Mouse (Mus musculus): ENCODE data around the gene Hnrnpdl. TPM values are rescaled to one million over a fixed set of nuclear protein-coding genes. Genes with fewer than 3 reads are reported as not detected.

Gene Hnrnpdl
- polyA plus RNA-seq, 1 experiment from 2014 or later: 257 TPM

GRCm38 (mm10) chr5:100046096-100046495 lies 6.6 kb upstream of the Hnrnpdl start:
- Histone ChIP-seq H3K36me3 (peaks cover 13% of the 10 kb centered on the region; the same call in 1 of the 2 replicates), H3K9me3 (peaks cover 6% of the 10 kb centered on the region; the same call in 1 of the 2 replicates), H3K27me3 (no peaks in the 10 kb centered on the region), H3K4me2 (no peak overlapping the region), H3K4me1 (replicated peaks) (peaks cover 29% of the 10 kb centered on the region), H3K27ac (no peak overlapping the region), H3K9ac (replicated peaks) (no peak overlapping the region), H3K4me3 (replicated peaks) (no peak overlapping the region)
- WGBS: 81% methylated on average over 3 of the region's 3 CpGs
- ATAC-seq (ENCODE audit: insufficient number of reproducible peaks, insufficient read depth, low FRiP score, low TSS enrichment, low read depth): no peak

DNA sequence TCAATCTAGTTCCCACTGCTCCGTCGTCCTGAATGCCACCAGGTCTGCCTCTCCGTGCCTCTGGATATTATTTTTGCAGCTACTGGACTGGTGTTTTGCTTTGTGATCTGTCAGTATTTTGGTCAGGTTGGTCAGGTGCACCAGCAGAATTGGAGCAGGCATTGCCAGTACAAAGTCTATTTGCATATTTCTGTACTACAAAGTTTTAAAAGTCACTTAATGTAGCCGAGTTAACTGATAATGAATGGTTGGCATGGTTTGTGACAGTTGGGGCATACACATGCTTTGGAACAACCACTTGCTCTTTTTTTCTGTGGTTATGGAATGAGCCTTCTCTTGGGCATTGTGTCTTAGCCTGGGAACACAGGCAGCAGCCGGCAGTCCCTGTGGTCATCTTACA lies 5.2 kb upstream of the Hnrnpdl start:
- Histone ChIP-seq H3K36me3 (0 out of 2 replicates have a peak, but pooled peaks cover 3% of the 10 kb centered on the region), H3K9ac (replicated peaks) (no peak overlapping the region), H3K27ac (no peak overlapping the region), H3K4me2 (no peak overlapping the region), H3K4me1 (replicated peaks) (peaks cover 35% of the 10 kb centered on the region), H3K9me3 (no peaks in the 10 kb centered on the region), H3K27me3 (no peaks in the 10 kb centered on the region), H3K4me3 (replicated peaks) (no peak overlapping the region)
- ATAC-seq (ENCODE audit: insufficient number of reproducible peaks, insufficient read depth, low FRiP score, low TSS enrichment, low read depth): no peak
- WGBS: 83% methylated on average over 5 of the region's 5 CpGs

DNA sequence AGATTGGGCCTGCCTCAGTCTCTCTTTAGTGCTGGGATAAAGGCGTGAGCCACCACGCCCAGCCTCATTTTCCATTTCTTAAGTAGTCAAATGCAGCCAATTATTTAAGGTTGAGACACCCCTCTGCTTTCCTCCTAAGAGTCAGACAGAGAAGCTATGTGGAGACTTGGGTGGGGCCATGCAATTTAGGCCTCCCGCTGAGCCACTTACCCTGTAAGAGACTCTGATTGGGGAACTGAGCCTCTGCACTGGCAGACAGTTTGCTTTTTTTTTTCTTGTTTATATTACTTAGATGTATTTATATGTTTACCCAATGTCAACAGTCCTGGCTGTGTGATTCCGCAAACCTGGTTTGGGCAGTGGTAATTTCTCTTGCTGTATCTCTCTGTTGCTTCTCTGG lies 4.6 kb upstream of the Hnrnpdl start:
- no peaks in the 10 kb centered on the region for H3K9me3 ChIP-seq
- no peak overlapping the region for H3K9ac ChIP-seq (replicated peaks)
- H3K27ac ChIP-seq: no peak overlapping the region
- ATAC-seq (ENCODE audit: insufficient number of reproducible peaks, insufficient read depth, low FRiP score, low TSS enrichment, low read depth): no peak
- H3K4me2 ChIP-seq: no peak overlapping the region
- peaks cover 30% of the 10 kb centered on the region for H3K4me1 ChIP-seq (replicated peaks)
- 82% methylated on average over 4 of the region's 4 CpGs for WGBS
- no peak overlapping the region for H3K4me3 ChIP-seq (replicated peaks)
- 0 out of 2 replicates have a peak, but pooled peaks cover 3% of the 10 kb centered on the region for H3K36me3 ChIP-seq
- H3K27me3 ChIP-seq: no peaks in the 10 kb centered on the region

DNA sequence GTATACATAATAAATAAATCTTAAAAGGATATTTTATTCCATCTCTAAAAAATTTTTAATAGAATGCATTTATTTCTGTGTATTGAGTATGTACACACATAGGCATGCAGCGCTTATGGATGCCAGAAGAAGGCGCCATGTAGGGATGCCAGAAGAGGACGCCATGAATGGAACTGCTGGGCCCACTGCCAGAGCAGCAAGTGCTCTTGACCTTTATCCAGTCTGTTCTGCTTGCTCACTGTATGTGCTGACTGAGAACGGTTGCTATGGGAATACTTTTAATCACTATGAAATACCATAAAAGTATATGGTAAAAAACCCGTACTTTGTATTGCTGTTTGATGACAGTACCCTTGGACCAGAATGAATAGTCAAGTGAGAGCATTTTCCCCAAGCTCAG lies 3.9 kb upstream of the Hnrnpdl start:
- Histone ChIP-seq H3K4me3 (replicated peaks) (no peak overlapping the region), H3K9me3 (no peaks in the 10 kb centered on the region), H3K9ac (replicated peaks) (no peak overlapping the region), H3K36me3 (0 out of 2 replicates have a peak, but pooled peaks cover 3% of the 10 kb centered on the region), H3K27me3 (no peaks in the 10 kb centered on the region), H3K4me2 (no peak overlapping the region), H3K27ac (no peak overlapping the region), H3K4me1 (replicated peaks) (peaks cover 24% of the 10 kb centered on the region)
- WGBS: 88% methylated on average over 5 of the region's 5 CpGs
- ATAC-seq (ENCODE audit: insufficient number of reproducible peaks, insufficient read depth, low FRiP score, low TSS enrichment, low read depth): no peak

DNA sequence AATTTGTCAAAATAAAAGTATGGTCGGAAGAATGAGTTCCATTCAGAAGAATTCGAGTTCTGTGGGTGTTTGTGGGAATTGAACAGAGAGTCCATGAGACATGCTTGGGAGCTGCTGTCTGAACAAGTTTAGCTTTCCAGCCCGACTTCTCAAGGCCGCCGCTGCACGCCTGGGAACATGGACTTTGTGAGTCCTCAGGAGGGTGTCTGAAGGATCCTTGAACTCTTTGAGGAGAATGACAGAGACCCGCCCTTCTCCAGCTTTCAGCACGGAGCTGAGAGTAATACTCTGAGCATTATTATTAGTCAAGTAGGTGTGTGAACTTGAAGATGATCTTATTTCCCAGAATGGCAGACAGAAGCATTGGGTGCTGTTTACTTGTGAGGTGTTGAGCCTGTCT lies 3.0 kb upstream of the Hnrnpdl start:
- no peaks in the 10 kb centered on the region for H3K9me3 ChIP-seq
- peaks cover 6% of the 10 kb centered on the region; the same call in 1 of the 2 replicates for H3K36me3 ChIP-seq
- H3K9ac ChIP-seq (replicated peaks): no peak overlapping the region
- ATAC-seq (ENCODE audit: insufficient number of reproducible peaks, insufficient read depth, low FRiP score, low TSS enrichment, low read depth): no peak
- H3K4me1 ChIP-seq (replicated peaks): peaks cover 18% of the 10 kb centered on the region; the same call in 1 of the 2 replicates
- no peak overlapping the region for H3K4me3 ChIP-seq (replicated peaks)
- H3K27me3 ChIP-seq: no peaks in the 10 kb centered on the region
- no peak overlapping the region for H3K4me2 ChIP-seq
- 92% methylated on average over 8 of the region's 8 CpGs for WGBS
- no peak overlapping the region for H3K27ac ChIP-seq

GRCm38 (mm10) chr5:100041272-100041671 lies 1.8 kb upstream of the Hnrnpdl start:
- ATAC-seq (ENCODE audit: insufficient number of reproducible peaks, insufficient read depth, low FRiP score, low TSS enrichment, low read depth): no peak
- peaks cover 23% of the 10 kb centered on the region for H3K4me1 ChIP-seq (replicated peaks)
- peak overlapping the region; percentile 77 for H3K4me2 ChIP-seq
- peaks cover 18% of the 10 kb centered on the region for H3K36me3 ChIP-seq
- H3K27me3 ChIP-seq: no peaks in the 10 kb centered on the region
- H3K9me3 ChIP-seq: no peaks in the 10 kb centered on the region
- H3K27ac ChIP-seq: no peak overlapping the region
- peak overlapping the region; percentile 93; the same call in 1 of the 2 replicates for H3K4me3 ChIP-seq (replicated peaks)
- WGBS: 92% methylated on average over 4 of the region's 4 CpGs
- H3K9ac ChIP-seq (replicated peaks): no peak overlapping the region

DNA sequence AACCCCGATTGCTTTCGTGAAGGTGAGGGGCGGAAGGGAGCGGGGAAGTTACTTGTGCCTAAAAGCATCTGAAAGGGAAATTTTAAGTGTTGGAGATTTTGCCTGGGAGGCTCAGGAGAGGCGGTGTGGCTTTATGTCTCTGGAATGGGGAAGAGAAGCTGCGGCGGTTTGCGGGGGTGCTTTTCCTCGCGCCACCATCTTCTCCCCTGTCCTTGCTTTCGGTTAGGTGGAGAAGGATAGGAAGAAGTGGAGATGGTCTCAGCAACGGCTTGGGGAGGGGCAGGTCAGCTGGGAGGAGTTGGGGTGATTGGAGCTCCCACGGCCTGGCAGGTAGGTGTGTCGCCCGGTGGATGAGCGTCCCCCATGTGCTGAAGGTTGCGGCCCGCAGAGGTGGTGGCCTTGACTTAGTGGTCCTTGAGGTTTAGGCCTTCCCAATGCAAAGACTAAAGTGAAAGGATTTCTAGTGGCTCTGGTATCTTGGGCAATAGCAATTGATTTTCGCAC lies 869 bp upstream of the Hnrnpdl start:
- ATAC-seq (ENCODE audit: insufficient number of reproducible peaks, insufficient read depth, low FRiP score, low TSS enrichment, low read depth): no peak
- peak overlapping the region; percentile 99 for H3K9ac ChIP-seq (replicated peaks)
- peaks cover 27% of the 10 kb centered on the region for H3K4me1 ChIP-seq (replicated peaks)
- H3K4me2 ChIP-seq: peak overlapping the region; percentile 77
- no peaks in the 10 kb centered on the region for H3K9me3 ChIP-seq
- H3K4me3 ChIP-seq (replicated peaks): peak overlapping the region; percentile 93
- peaks cover 27% of the 10 kb centered on the region for H3K36me3 ChIP-seq
- WGBS: under 1% methylated on average over 19 of the region's 19 CpGs
- H3K27ac ChIP-seq: peak overlapping the region; percentile 99
- H3K27me3 ChIP-seq: no peaks in the 10 kb centered on the region

DNA sequence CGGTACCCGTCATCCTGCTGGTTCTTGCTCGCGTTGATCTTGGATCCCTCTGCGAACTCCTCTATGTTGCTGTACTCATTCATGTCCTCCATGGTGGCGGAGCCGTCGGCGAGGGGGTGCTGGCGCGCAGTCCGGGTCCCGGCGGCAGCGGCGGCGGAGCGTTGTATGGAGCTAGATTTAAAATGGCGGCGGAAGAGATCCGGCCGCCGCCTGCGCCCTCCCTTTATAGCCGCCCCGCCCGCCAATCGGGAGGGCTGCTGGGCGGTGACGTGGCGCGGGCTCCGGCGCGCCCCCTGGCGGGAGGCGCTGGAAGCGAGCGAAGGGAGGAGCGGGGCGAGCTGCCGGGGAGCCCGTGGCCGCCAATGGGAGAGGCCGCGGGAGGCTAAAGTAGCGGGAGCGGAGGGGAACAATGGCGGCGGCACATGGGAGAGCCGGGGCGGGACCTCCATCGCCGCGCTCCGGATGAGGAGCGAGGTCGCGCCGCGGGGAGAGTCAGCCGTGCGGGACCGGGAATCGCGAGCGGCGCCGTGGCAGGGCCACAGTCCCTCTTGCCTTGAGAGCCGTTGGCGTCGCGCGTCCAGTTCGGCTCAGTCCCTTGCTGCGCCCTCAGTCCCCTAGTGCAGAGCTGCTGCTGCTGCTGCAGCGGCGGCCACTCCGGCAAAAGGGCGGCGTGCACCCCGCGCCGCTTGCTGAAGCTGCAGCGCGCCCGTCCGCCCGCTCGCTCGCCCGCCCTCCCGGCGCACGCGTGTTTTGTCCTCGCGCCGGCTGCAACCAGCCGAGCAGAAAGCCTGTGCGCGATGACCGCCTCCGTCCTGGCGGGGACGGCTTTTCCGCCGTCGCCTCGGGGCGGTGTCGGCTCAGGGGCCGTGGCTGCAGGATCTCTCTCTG lies 506 bp downstream of the Hnrnpdl start:
- peaks cover 41% of the 10 kb centered on the region for H3K36me3 ChIP-seq
- peak overlapping the region; percentile 99 for H3K9ac ChIP-seq (replicated peaks)
- H3K27ac ChIP-seq: peak overlapping the region; percentile 99
- H3K27me3 ChIP-seq: no peaks in the 10 kb centered on the region
- peaks cover 30% of the 10 kb centered on the region for H3K4me1 ChIP-seq (replicated peaks)
- H3K4me3 ChIP-seq (replicated peaks): peak overlapping the region; percentile 93
- no peaks in the 10 kb centered on the region for H3K9me3 ChIP-seq
- peak overlapping the region; percentile 97 for H3K4me2 ChIP-seq
- under 1% methylated on average over 113 of the region's 113 CpGs for WGBS
- ATAC-seq (ENCODE audit: insufficient number of reproducible peaks, insufficient read depth, low FRiP score, low TSS enrichment, low read depth): peak; percentile 73

DNA sequence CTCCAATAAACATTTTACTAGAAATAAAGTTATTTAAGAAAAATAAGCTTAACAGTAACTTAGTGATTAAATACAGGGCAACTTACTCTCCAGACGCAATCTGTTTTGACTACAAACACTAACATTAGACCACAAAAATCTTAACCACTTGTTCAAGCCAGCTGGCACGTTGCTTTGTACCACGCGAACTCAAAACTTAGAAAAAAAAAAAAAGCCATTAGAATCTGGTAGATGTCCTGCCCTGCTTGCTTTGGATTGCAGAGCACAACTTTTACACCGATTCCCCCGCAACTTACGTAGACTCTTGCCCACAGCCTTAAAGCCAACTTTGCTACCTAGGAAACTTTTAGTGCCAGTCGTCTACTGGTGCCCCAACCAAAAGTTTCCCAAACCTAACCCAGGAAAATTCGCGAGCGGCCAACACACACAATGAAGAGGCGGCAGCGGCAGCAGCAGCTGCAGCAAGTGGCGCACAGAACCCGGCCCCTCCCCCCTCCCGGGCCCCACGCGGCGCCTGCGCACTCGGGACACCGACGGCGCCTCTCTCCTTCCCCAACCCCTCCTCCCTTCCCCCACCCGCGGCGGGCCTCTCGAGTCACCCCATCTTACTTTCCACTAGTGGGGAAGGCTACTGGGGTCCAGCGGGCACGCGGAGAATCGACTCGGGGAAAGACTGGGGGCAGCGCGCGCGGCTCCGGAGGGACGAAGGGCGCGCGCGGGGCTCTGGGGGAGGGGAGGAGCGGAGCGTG lies 1.3 kb downstream of the Hnrnpdl start:
- peak overlapping the region; percentile 99 for H3K27ac ChIP-seq
- H3K4me2 ChIP-seq: peak overlapping the region; percentile 97
- H3K9ac ChIP-seq (replicated peaks): peak overlapping the region; percentile 99
- H3K9me3 ChIP-seq: no peaks in the 10 kb centered on the region
- 1% methylated on average over 45 of the region's 45 CpGs for WGBS
- peak overlapping the region; percentile 93 for H3K4me3 ChIP-seq (replicated peaks)
- peaks cover 49% of the 10 kb centered on the region for H3K36me3 ChIP-seq
- peaks cover 30% of the 10 kb centered on the region for H3K4me1 ChIP-seq (replicated peaks)
- 0 out of 2 replicates have a peak, but pooled peaks have one; percentile 0 for ATAC-seq (ENCODE audit: insufficient number of reproducible peaks, insufficient read depth, low FRiP score, low TSS enrichment, low read depth)
- H3K27me3 ChIP-seq: no peaks in the 10 kb centered on the region

GRCm38 (mm10) chr5:100036681-100037080 lies 2.8 kb downstream of the Hnrnpdl start:
- peak overlapping the region; percentile 97 for H3K4me2 ChIP-seq
- peak overlapping the region; percentile 93 for H3K4me3 ChIP-seq (replicated peaks)
- no peak overlapping the region for H3K27ac ChIP-seq
- peaks cover 30% of the 10 kb centered on the region for H3K4me1 ChIP-seq (replicated peaks)
- H3K9me3 ChIP-seq: no peaks in the 10 kb centered on the region
- H3K36me3 ChIP-seq: peaks cover 59% of the 10 kb centered on the region
- ATAC-seq (ENCODE audit: insufficient number of reproducible peaks, insufficient read depth, low FRiP score, low TSS enrichment, low read depth): no peak
- H3K27me3 ChIP-seq: no peaks in the 10 kb centered on the region
- H3K9ac ChIP-seq (replicated peaks): peak overlapping the region; percentile 99
- 25% methylated on average over 7 of the region's 7 CpGs for WGBS

GRCm38 (mm10) chr5:100035950-100036349 lies 3.5 kb downstream of the Hnrnpdl start:
- H3K36me3 ChIP-seq: peaks cover 59% of the 10 kb centered on the region
- 57% methylated on average over 7 of the region's 7 CpGs for WGBS
- ATAC-seq (ENCODE audit: insufficient number of reproducible peaks, insufficient read depth, low FRiP score, low TSS enrichment, low read depth): no peak
- H3K27me3 ChIP-seq: no peaks in the 10 kb centered on the region
- no peaks in the 10 kb centered on the region for H3K9me3 ChIP-seq
- H3K4me2 ChIP-seq: peak overlapping the region; percentile 97
- H3K4me1 ChIP-seq (replicated peaks): peaks cover 27% of the 10 kb centered on the region
- no peak overlapping the region for H3K27ac ChIP-seq
- no peak overlapping the region for H3K9ac ChIP-seq (replicated peaks)
- H3K4me3 ChIP-seq (replicated peaks): peak overlapping the region; percentile 93
